Mouse (Mus musculus) 416B (cell line): Measurements from ENCODE around the gene Olfr1150-ps1.

Experiments used
- DNase-seq: peaks from one replicate; pipeline ENCODE4 v3.0.0; 2011; ENCODE audit warnings: low read depth

The Olfr1150-ps1 gene

DNA sequence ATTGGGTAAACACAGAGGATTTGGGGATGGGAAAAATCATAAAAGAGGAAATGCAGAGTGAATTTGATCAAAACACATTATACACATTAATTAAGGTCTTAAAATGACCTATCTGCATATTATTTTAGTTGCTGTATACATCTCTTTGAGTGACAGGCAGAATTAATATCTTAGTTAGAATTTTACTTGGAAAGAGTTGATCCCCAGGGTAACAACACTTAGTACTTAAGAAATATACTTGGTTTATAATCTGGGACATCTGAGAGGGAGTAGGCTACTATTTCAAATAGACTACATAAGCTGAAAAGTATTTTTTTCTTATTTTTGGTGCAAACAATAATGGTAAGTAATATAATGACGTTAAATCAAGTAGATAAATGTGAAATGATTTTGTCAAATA is at the start of gene Olfr1150-ps1:
Gene Olfr1150-ps1 (plus strand): TSS at position 301 of the 400 bp plus-strand sequence.
- no peak for DNase-seq

DNA sequence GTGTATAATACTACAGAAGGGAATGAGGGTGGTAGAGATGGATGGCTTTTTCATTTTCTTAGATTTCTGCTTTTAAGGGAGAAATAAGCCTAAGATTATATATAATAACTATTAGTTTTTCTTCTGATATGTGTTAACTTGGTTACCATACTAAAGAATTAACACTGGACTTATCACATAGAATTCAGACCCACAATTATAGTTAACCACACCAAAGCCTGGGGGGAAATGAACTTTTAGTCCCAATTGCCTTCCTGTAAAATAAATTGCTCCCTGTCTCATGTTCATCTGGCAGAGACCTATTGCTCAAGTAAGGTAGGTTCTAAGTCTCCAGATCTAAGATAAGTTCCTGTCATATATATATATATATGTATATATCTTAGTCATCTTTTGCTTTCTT is 43.5 kb upstream of the Olfr1150-ps1 start, which contains the start of gene Olfr1143:
Gene Olfr1143 (plus strand): TSS at position 301 of the 400 bp plus-strand sequence.
- DNase-seq = no peak

DNA sequence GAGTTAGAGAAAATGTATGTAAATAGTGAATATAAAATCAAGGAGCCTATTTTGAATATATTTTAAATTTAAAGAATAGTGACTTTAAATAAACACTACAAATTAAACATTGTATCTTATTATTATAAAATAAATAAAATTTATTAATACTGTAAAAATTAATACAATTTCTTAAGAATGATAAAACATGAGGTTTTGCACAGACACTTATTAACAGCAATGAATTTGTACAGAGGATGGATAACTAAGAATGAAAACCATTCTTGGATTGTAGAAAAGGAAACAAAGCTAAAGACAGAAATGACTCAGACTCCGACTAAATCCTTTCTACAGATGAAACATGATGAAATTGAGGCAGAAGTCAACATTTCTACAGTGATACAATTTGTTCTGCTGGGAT is 34.3 kb upstream of the Olfr1150-ps1 start, which contains the start of gene Olfr1145:
Gene Olfr1145 (plus strand): TSS at position 301 of the 400 bp plus-strand sequence.
- DNase-seq = no peak

DNA sequence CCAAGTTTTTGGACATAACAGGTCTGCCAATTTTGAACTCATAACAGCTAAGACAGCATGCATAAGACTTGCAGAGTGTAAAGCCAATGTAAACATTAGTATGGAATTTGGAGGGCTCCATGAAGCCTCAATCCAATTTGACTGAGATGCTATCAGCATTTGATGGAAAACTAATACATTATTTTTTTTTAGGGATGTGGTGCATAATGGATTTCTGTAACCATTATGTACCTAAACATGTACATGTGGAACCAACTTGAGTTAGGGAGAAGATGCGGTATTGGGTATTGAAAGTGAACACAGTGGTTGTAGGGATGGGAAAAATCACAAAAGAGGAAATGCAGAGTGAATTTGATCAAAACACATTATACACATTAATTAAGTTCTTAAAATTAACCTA is 13.6 kb upstream of the Olfr1150-ps1 start, which contains the start of gene Olfr1148:
Gene Olfr1148 (plus strand): TSS at position 301 of the 400 bp plus-strand sequence.
- no peak for DNase-seq

DNA sequence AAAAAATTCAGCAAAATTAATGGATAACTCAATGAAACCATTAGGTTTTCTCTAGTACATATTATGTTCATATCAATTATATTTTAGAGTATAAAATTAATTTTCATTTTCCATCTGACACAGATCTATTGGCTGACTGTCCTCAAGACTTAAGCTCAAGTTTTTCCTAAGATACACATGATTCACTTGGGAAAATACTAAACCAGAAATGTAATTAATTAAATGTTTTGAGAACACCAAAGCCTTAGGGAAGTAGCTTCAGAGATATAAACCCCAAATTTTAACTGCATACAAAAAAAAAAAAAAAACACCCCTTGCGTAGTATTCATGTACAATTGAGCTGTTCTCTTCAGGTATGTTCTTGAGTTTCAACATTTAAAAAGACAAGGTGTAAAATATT is 11.8 kb downstream of the Olfr1150-ps1 start, which contains the start of gene Olfr1151:
Gene Olfr1151 (plus strand): TSS at position 301 of the 400 bp plus-strand sequence.
- DNase-seq = no peak

DNA sequence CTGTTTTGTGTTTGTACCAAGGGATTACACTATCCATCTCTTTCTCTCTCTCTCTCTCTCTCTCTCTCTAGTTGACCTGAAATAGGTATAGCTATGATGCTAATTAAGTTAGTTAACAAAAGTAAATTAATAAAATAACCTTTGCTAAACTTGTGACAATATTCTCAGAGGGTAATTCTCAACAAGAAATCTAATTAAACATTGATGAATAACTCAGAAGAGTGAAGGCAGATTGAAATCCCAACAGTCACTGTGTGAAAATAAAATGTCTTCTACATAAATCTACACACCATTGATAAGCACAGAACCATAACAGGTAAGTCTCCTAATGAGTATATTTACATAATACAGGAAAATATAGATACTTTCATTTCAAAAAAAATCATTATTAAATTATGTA is 22.4 kb downstream of the Olfr1150-ps1 start, which contains the start of gene Olfr1152:
Gene Olfr1152 (plus strand): TSS at position 301 of the 400 bp plus-strand sequence.
- DNase-seq = no peak

DNA sequence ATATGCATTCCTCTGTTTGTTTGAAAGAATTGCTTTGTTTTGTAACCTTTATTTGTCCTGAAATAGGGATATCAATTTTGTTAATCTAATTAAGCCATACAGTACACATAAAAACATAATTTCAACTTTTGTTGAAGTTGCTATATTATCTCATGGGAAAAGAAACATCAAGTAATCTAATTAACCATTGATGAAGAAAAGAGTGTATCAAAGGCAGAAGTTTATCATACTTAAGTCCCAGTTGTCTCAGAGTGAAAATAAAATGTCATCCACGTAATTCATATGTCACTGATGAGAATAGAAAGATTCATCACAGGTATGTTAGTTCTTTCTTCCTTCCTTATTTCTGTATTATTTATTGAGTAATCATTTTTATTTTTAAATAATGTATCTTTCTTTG is 50.9 kb downstream of the Olfr1150-ps1 start, which contains the start of gene Olfr1153:
Gene Olfr1153 (plus strand): TSS at position 301 of the 400 bp plus-strand sequence.
- no peak for DNase-seq
